Mouse (Mus musculus) neural tube, embryonic 15.5 days (tissue): Measurements from ENCODE around the gene Gm10985. TPM values are rescaled to one million over a fixed set of nuclear protein-coding genes. Genes with fewer than 3 reads are reported as not detected.

ENCODE experiments used
- ATAC-seq: fragments of 200-750 bp; cut with Nextera tagmentation; 2 replicates; pipeline ENCODE4 v1.8.0; 2017; ENCODE audit warnings: mild to moderate bottlenecking, moderate TSS enrichment, moderate library complexity; ENCODE audit not compliant: low FRiP score
- H3K27ac ChIP-seq: fragments of 300-500 bp; sonication (generic); replicated peaks from 2 replicates; pipeline ENCODE4 v1.5.1; 2015; ENCODE audit warnings: mild to moderate bottlenecking, inconsistent platforms
- H3K27me3 ChIP-seq: fragments of 300-500 bp; sonication (generic); replicated peaks from 2 replicates; pipeline ENCODE4 v1.6.1; 2015; ENCODE audit warnings: inconsistent platforms
- H3K36me3 ChIP-seq: fragments of 300-500 bp; sonication (generic); 2 replicates; pipeline ENCODE4 v1.6.1; 2015; ENCODE audit warnings: inconsistent platforms
- H3K4me1 ChIP-seq: fragments of 300-500 bp; sonication (generic); 2 replicates; pipeline ENCODE4 v1.6.1; 2015; ENCODE audit warnings: inconsistent platforms
- H3K4me2 ChIP-seq: fragments of 300-500 bp; sonication (generic); 2 replicates; pipeline ENCODE4 v1.6.1; 2015; ENCODE audit warnings: inconsistent platforms, mild to moderate bottlenecking, moderate library complexity
- H3K4me3 ChIP-seq: fragments of 300-500 bp; sonication (generic); replicated peaks from 2 replicates; pipeline ENCODE4 v1.5.1; 2015; ENCODE audit warnings: mild to moderate bottlenecking, inconsistent platforms
- H3K9ac ChIP-seq: fragments of 300-500 bp; sonication (generic); replicated peaks from 2 replicates; pipeline ENCODE4 v1.6.1; 2015; ENCODE audit warnings: mild to moderate bottlenecking, inconsistent platforms
- H3K9me3 ChIP-seq: fragments of 300-500 bp; sonication (generic); replicated peaks from 2 replicates; pipeline ENCODE4 v1.6.1; 2016; ENCODE audit warnings: inconsistent platforms
- WGBS: fragments of 180-500 bp; shearing (Covaris S2); methylation state at CpG from one replicate; pipeline ENCODE4 v1.1.7; 2015; ENCODE audit warnings: mixed read lengths; 5-methylcytosine and 5-hydroxymethylcytosine counted together
- polyA plus RNA-seq: library from polyadenylated mRNA; unstranded; fragments of >200 nt; fragmentation: Nextera tagmentation; extraction: Ambion mirVana; gene quantifications from 2 replicates; pipeline ENCODE4 v1.2.1, GENCODE M21; 2015

Gene Gm10985
- polyA plus RNA-seq, 1 experiment from 2014 or later = not detected

DNA sequence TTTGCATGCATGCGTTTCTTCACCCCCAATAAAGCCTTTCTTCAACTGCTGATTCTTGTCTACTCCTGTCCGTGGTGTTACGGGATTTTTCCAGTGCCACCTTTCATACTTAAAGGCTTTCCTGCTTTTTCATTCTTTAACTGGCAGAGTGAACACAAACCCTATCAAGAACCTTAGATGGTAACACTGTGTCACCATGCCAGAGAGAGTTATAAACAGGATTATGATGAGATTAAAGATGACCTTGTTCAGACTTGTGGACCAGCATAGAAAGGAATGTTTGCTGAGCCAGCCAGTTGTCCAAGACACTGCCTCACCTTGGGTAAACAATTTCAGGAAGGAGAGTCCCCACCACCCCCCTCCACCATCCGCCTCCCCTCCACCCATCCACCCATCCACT is 23.3 kb downstream of the Gm10985 start:
- Histone ChIP-seq H3K9me3 (no peaks in the 10 kb centered on the region), H3K9ac (no peak overlapping the region), H3K27ac (no peak overlapping the region), H3K27me3 (no peaks in the 10 kb centered on the region), H3K4me1 (no peaks in the 10 kb centered on the region), H3K4me3 (no peak overlapping the region), H3K36me3 (no peaks in the 10 kb centered on the region), H3K4me2 (no peak overlapping the region)
- WGBS = 97% methylated on average over 4 of the region's 4 CpGs
- no peak for ATAC-seq

DNA sequence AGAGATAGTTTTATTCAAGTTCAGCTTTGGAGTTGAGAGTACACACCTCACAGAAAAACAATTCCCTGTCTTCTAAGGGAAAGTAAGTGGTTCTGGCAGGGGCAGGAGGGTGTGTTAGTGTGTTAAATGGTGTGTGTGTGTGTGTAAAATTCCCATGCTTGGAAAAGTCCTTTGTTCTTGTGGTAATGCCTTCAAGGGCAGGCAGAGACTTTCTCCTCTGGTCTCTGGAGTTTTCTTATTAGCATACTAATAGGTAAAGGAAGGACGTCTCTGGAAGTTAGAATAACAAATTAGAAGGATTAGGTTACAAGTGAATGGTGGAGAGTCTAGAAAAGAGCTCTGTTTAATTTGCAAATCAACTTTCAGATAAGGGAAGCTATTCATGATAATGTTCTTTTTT is 24.4 kb downstream of the Gm10985 start:
- Histone ChIP-seq H3K27ac (no peak overlapping the region), H3K4me1 (no peaks in the 10 kb centered on the region), H3K27me3 (no peaks in the 10 kb centered on the region), H3K9ac (no peak overlapping the region), H3K4me3 (no peak overlapping the region), H3K36me3 (no peaks in the 10 kb centered on the region), H3K9me3 (no peaks in the 10 kb centered on the region), H3K4me2 (no peak overlapping the region)
- no peak for ATAC-seq
- WGBS = 7% methylated on average over 1 of the region's 1 CpGs

DNA sequence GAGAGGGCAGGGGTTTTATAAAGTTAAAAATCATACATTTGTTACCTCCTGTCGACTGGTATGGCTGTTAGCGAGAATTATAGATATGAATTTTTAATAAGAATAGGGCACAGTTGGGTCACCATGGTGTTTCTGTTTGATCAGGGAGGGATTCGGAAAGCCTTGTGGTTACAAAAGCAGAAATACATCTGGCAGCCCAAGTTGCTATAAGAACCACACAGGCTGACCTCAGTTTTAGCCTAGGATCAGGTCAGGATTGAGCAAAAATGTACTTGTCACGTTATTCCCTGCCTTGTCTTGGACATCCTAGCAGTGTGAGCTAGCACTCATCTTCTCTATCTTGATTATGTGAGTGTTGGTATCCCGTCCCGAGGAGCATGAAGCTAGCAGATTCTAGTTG is 25.6 kb downstream of the Gm10985 start:
- ATAC-seq = no peak
- Histone ChIP-seq H3K36me3 (no peaks in the 10 kb centered on the region), H3K4me3 (no peak overlapping the region), H3K4me2 (no peak overlapping the region), H3K4me1 (no peaks in the 10 kb centered on the region), H3K27ac (no peak overlapping the region), H3K9ac (no peak overlapping the region), H3K27me3 (no peaks in the 10 kb centered on the region), H3K9me3 (no peaks in the 10 kb centered on the region)
- WGBS = 83% methylated on average over 6 of the region's 6 CpGs

DNA sequence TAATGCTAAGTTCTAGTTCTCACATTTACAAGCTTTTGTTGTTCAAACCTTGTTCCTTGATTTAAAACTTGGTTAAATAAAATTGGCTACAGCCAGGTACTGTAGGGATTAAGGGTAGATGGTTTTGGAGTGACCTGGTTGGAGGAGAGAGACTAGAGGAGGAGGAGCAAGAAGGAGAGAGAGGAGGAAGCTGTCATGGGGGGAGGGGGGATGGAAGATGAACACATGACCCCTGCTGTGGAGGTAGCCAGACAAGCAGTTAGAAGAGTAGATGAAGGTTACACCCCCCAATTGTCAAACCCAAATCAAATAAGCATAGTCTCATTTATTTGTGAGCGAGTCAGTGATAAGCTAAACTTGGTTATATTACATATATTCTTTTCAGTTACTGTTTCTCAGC is 26.7 kb downstream of the Gm10985 start:
- Histone ChIP-seq H3K9ac (no peak overlapping the region), H3K4me1 (no peaks in the 10 kb centered on the region)
- WGBS = 93% methylated on average over 1 of the region's 1 CpGs

DNA sequence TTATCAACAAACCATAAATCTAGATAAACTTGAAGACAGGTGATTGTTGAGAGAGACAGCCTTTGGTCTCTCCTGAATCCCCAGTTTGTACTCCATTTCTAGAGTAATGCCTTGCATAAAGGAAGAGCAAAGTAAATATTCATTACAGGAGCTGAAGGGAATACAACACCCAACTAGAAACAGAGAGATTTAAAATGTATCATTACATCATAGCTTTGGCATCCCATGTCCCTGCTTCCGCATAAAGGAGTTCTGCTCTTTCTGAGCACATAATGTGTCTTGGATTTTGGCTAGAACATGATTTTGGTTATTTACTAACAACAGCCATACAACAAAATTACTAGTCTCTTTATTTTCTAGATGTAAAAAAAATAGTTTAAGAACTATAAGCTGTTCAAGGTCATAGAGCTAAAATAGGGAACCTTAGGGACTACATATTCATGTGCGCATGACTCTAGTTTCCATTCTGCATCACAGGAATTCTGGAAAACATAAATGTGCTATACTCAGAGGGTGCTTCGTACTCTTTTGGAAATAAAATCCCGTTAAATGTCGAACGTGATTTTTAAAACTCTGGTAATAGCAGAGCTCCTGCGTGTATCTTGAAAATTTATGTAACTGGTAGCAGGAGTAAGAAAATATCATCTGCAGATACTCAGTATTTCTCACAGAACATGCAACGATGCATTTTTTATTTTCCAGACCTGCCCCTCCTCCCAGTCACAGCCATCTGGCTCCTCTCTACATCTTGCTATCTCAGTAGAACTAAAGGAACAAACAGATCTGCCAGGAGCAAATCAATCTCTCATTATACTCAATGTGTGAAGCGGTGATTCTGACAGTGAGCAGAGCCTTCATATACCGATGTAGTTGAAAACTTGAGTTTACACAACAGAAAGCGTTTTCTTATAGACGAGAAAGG is 46.0 kb downstream of the Gm10985 start:
- H3K4me2 ChIP-seq = no peak overlapping the region
- H3K4me3 ChIP-seq = no peak overlapping the region
- ATAC-seq = no peak
- H3K36me3 ChIP-seq = no peaks in the 10 kb centered on the region
- no peaks in the 10 kb centered on the region for H3K9me3 ChIP-seq
- no peak overlapping the region for H3K27ac ChIP-seq
- H3K27me3 ChIP-seq = no peaks in the 10 kb centered on the region
- H3K9ac ChIP-seq = no peak overlapping the region
- H3K4me1 ChIP-seq = no peaks in the 10 kb centered on the region
- 78% methylated on average over 12 of the region's 12 CpGs for WGBS

More for the DNA sequence above, 26.7 kb downstream of the Gm10985 start:
- H3K9me3 ChIP-seq = no peaks in the 10 kb centered on the region
- H3K4me3 ChIP-seq = no peak overlapping the region
- no peak for ATAC-seq
- no peaks in the 10 kb centered on the region for H3K27me3 ChIP-seq
- H3K27ac ChIP-seq = no peak overlapping the region
- no peaks in the 10 kb centered on the region for H3K36me3 ChIP-seq
- H3K4me2 ChIP-seq = no peak overlapping the region

Other genes with a start within 250 kb of the Gm10985 start
- gene Frem2, start 187.7 kb upstream of the Gm10985 start, polyA plus RNA-seq = 1.2 and 2.7 TPM in 2 replicates
- gene Ufm1, start 18.7 kb downstream of the Gm10985 start, polyA plus RNA-seq = 85.9 and 95.3 TPM in 2 replicates